Mouse (Mus musculus) cortical plate, adult 2 months (tissue): ENCODE measurements around the gene Kcnrg. TPM values are rescaled to one million over a fixed set of nuclear protein-coding genes. Genes with fewer than 3 reads are reported as not detected.

ENCODE experiments used
- H3K27ac ChIP-seq: fragments of 200-500 bp; 2 replicates; pipeline ENCODE4 v1.5.1; 2012; ENCODE audit warnings: low read length, control low read depth, inconsistent platforms; ENCODE audit not compliant: insufficient read depth
- H3K4me1 ChIP-seq: fragments of 200-500 bp; 2 replicates; pipeline ENCODE4 v1.6.1; 2011; ENCODE audit warnings: low read length; ENCODE audit not compliant: control insufficient read depth, insufficient read depth
- H3K4me3 ChIP-seq: fragments of 200-500 bp; 2 replicates; pipeline ENCODE4 v1.5.1; 2011; ENCODE audit warnings: mild to moderate bottlenecking, low read length, control low read depth; ENCODE audit not compliant: insufficient read depth
- POLR2A ChIP-seq: fragments of 200-500 bp; IDR thresholded peaks from 2 replicates; pipeline ENCODE4 v1.6.1; 2011; ENCODE audit warnings: mild to moderate bottlenecking, low read length, control low read depth; ENCODE audit not compliant: insufficient read depth; ENCODE audit errors: extremely low read depth
- polyA plus RNA-seq: library from polyadenylated mRNA; depleted of rRNA; stranded (reverse); fragments of >200 nt; gene quantifications from 2 replicates; pipeline ENCODE4 v1.2.3, GENCODE M21; 2012; rRNA removed

Gene Kcnrg
- polyA plus RNA-seq, 1 experiment = 0.48 TPM

- no peak overlapping the region for H3K4me3 ChIP-seq
- TF ChIP-seq POLR2A = no peak
- no peak overlapping the region for H3K27ac ChIP-seq
- H3K4me1 ChIP-seq = no peaks in the 10 kb centered on the region
Observed at GRCm38 (mm10) chr14:61662307-61662706, 55.0 kb downstream of the Kcnrg start.

Other genes with a start within 250 kb of the Kcnrg start
- gene Ebpl, start 247.0 kb upstream of the Kcnrg start, polyA plus RNA-seq = 3.9 and 4.0 TPM in 2 replicates
- 46.4 and 47.6 TPM in 2 replicates for gene Kpna3, start 167.6 kb upstream of the Kcnrg start, polyA plus RNA-seq
- 33.7 and 35.5 TPM in 2 replicates for gene Spryd7, start 50.6 kb upstream of the Kcnrg start, polyA plus RNA-seq
- gene Trim13, start 9.2 kb upstream of the Kcnrg start, polyA plus RNA-seq = 13.1 and 14.3 TPM in 2 replicates